Mouse (Mus musculus): ENCODE results near the gene Tspan5.

Gene Tspan5

DNA sequence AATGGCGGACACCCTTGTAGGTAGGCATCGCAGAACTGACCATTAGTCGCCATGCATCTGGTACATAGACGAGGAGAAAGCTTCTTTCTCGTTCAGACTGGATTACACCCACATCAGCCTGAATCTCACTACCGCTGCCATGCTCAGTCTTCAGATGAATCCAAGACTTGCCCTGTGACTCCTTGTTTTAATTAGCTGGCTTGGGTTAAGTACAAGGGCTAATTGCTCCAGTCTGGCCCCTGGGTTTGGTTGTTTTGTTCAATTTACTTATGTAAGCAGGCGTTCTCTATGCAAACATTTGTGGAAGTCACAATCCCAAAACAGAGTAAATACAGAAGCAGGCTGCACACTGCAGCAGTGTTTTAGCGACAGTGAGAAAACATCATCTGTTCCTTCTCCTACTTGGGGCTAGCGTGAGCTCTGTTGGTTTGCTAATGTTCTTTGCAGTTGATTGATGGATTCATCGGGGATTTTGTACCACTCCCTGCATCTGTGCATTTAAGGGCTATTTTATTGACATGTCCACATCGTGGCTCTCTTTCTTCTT is 107.8 kb downstream of the Tspan5 start:
- no peak for DNase-seq (ENCODE audit: low spot score)

DNA sequence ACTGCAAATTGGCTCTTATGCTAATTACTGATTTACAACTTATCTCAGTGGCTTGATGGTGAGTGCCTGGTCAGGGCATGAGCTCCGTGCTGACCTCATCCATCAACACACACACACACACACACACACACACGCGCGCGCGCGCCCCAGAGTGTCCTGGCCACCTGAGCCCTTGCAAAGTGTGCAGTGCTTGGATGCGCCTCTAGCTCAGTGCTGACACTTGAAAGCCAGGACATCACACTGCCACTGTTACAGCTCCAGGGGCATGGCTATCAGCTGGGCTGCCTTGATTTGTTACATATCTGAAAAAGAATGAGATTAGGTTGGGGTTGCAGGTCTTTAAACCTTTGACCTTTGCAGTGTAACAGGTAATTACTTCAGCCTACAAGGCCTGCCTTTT is 109.9 kb downstream of the Tspan5 start:
- no peak for DNase-seq (ENCODE audit: low spot score)

DNA sequence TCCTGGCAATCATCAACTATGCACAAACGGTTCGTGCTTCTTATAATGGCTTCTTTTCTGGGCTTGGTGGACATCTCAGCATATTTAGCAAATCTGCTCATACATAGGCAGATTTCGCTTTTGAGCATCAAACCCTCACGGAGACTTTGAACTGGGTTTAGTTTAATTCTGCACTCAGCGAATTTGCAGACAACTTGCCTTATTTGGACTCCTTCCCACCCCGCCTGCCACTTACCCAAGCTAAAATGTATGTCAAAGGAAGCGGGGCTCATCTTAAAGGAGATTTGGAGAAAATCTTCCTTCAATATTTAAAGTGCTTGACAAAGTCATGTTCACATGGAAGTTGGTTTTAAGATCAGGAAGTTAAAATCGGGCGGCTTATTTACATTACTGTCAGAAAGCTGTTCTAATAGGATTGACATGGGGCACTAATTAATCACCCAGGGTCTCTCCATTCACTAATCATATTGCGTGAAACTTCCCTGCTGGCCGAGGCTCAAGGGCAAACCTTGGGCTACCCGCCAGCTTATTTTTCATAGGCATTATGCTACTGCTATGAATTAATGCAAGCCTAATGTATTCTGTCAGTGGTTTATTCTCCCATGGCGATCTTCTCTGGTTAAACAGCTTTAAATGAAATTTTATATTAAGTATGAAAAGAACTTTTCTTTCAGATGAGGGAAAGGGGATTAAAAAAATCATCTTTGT is 111.1 kb downstream of the Tspan5 start:
- DNase-seq (ENCODE audit: low spot score), result no peak

DNA sequence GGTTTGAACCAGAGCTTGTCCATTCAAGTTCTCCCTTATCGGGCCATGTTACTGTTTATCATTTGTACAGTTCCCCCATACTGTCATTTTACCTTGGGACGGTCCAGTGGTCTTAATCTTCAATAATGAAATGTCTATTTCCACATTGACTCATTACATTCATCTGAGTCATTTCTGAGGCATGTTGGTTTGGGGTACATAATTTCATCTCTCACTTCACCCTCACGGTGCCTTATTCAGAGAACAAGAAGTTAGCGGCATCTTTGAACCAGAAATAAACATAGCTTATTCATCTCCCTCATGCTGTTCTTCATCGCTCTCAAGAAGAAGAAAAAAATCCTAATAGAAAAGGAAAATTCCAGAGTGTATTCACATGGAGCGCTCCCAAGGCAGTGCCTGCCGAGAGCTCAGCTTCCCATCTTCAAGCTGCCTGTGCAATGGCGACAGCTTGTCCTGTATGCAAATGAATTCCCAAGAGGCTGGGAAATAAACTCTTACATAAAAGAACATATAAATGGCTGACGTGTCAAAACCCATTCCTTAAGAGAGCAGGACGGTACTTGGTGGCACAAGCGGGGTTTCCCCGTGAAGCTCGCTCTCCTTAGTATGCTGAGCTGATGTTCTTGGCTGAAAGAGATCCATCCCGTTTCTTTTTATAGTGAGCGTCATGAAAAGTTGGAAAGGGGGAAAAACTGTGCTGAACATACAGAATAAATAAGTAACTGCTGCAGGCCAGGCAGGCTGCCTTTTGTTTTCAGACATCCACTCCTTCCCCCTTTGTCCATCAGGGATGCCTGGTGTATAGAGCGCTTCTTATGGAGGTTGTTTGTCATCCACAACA is 112.2 kb downstream of the Tspan5 start:
- DNase-seq (ENCODE audit: low spot score), result no peak

DNA sequence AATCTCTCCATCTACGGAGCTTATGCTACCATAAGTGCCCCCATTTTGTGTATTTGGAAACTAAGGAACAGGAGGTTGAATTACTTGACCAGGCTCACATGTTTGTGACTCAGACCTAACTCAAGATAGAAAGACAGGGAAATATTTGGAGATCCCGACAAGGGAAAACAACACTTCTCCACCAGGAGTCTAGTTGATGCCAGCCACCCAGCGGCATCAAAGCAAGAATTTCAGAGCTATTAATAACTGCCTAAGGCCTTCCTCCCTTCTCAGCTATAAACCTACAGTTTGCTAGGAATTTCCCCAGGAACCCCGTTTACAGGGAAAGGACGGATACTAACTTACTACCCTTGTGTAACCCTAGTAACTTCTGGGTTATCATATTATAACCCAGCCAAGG is 113.4 kb downstream of the Tspan5 start:
- DNase-seq (ENCODE audit: low spot score), result no peak

DNA sequence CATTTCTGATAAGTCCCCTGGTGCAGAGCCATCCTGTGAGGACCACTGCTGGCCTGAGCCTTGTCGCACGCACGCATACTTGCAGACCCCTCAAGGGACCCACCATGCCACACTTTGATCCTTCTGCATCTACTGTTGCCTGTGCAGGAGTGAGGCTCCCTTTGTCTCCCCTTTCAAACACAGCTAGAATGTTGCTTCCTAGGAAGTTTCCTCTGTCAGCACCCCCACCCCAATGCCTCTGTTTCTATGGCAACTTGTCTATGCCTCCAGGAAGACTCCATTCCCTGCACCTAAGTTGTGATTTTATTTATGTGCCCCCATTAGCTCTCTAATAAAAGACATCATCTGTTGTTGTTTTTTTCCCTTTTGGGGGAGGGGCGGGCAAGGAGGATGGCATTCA is 115.0 kb downstream of the Tspan5 start:
- no peak for DNase-seq (ENCODE audit: low spot score)

DNA sequence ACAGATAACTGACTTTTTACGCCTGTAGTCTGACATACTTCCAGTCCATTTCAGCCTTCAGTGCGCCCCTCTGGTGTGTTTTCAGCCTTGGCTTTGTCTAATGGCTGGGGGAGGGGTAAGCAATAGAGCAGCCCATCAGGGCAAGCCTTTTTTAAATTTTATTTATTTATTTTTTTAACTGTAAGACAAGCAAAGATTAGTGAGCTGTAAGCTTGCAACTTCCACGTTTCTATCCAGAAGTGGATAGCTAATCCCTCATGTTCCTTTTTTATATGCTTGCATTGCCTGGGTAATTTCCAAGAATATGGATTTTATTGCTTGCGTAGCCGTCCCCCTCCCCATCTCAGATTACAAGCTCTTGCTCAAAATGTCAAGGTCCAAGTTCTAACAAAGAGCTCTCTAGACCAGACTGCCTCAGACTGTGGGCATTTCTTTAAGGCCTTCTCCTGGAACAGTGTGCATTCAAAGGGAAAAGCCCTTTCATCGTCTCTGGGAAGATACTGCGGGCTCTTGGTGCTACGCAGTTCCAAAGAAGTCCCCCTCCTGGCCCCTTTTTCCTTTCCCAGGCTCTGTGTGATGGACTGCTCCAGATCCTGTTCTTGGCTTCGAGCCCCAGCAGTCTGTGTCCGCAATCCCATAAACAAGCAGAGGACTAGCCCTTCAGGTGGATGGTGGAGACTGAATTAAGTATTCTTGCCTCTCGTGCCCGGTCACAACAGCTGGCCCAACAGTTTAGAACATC is 116.0 kb downstream of the Tspan5 start:
- DNase-seq (ENCODE audit: low spot score), result no peak

DNA sequence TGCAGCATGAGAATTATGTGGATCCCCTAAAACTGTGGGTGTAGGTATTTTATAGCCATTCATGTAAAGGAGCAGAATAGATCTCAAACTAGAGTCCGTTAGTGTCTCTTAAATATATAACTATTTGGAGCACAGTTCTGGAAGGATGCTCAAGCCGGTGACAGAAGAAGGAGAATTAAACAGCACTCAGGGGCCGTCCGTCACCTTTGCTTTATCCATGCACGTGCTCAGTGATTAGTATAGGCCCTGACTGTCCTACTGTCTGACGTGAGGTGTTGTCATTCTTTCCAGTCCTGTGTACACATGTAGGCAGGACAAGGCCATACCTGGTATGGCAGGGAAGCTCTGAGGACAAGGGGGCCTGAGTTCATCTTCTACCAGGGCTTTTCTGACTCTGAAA is 116.7 kb downstream of the Tspan5 start:
- no peak for DNase-seq (ENCODE audit: low spot score)

DNA sequence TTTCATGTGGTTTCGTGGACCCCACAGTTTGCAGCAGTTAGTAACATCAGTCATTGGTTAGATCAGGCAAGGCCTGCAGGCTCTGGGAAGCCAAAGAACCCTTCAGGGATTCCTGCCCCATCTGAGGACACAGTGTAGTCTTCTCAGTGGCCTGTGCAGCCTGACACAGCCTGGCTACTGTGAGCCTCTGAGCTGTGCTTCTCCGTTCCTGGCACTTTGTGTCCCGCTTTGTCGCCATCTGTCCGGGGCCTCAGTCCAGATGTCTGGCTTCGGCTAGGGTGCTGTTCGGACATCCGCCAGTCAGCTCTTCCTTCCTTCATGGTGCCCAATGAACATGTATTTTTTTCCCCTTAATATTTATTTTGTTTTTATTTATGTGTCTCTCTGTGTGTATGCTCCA is 117.2 kb downstream of the Tspan5 start:
- no peak for DNase-seq (ENCODE audit: low spot score)

DNA sequence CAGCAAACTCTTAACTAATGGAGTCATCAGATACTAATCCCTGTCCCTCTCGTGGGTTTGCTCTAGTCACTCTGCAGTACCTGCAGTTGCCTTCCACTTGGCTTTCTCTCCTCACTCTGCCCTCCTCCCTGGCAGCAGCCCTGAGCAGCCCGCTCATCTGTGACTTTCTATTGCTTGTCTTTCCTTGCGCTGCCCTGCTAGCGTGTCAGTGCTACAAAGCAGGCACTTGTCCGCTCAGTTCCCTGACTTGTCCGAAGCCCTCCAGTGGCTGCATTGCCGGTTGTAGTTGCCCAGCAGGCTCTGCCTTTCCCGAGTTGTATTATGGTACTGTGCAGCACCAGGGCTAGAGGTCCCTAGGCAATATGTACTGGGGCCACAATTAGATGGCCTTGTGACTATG is 117.7 kb downstream of the Tspan5 start:
- no peak for DNase-seq (ENCODE audit: low spot score)

DNA sequence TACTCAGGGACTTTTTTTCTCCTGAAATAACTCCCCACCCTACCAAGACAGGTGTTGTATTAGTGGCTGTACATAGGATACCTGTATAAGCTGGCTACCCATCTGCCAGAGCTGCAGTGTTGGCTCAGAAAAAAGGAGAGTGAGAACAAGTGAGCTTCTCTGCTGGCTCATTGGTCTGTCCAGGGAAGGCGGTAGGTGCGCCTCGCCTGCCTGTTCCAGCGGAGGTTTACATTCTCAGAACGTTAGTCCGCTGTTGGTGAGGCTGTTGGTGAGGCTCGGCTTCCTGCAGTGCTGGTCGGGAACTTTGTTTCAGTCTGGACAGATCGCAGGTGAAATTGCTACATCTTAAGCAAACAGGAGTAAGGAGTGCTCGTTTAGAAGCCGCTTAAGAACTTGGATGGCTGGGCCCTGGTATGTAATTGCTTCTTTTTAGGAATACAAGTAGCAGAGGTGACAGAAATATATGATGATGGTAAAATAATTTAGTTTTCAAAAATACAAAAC is 118.3 kb downstream of the Tspan5 start:
- no peak for DNase-seq (ENCODE audit: low spot score)

DNA sequence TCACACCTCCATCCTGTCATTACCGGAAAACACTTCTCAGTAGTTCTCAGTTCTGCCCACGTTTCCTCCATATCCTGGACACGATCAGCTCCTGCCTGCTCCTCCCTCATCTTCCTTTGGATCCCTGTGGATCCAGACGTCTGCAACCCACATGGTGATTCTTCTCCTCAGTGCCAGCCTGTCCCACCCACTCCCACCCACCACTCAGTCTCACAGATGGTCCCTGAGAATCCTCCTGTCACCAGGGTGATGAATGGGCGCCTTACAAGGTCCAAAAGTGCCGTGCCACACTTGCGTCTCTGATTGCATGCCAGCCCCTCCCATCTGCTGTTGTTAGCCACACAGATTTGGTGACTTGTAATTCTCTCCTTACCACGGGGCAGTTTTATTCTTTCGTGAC is 119.0 kb downstream of the Tspan5 start:
- no peak for DNase-seq (ENCODE audit: low spot score)

DNA sequence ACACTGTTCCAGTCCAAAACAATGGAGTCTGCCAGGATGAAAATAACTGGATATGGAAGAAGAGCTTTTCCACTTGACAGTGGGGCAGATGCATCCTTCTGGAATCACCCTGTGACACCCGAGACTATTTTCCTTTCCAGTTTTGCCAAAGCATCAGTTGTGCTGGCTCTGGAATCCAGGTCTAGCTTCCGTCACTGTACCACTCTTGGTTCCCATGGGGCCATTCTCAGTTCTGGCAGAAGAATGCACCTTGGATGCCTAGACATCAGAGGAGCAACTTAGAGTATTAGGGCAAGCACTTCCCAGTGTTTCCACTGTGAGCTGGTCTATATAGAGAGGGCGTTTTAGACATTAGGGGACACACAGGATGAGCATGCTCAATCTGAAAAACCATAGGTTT is 119.6 kb downstream of the Tspan5 start:
- no peak for DNase-seq (ENCODE audit: low spot score)

DNA sequence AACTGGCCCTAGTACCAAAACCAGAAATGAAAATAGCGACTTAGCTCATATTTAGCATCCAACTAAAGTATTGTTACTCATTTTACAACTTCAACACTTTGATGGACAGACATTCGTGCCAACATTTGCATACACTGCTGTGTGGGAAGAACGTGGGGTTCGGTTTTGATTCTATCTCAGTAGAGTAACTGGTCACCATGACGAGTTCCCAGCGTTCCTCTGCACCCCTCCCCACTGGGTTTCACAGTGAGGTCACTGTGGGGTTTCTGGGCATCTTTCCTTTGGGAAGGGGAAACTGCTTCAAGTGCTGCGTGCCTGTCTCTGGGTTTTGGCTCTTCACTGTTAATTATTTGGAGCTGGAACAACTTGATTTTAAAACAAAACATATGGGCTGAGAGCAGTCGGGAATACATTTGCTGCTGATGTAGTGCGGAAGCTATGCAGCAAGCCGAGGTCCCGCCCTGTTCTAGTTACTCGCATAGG is 122.2 kb downstream of the Tspan5 start:
- DNase-seq (ENCODE audit: low spot score), result no peak

DNA sequence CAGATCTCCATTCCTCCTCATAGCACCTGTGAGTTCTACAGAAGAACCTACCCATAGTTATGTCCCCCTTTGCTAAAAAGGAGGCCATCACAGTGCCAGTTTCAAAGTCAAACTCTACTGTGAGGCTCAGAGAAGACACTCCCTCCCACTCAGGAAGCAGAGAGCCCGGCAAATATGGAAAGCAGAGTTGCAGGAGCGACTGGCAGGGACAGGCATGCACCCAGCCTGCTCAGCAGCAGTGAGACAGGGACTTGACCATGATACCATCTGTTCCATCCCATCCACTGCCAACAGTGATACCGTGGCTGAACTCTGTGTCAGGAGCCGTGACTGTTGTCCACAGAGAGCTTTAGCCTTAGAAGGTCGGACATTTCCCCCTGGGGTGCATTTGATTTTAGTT is 123.3 kb downstream of the Tspan5 start:
- no peak for DNase-seq (ENCODE audit: low spot score)

DNA sequence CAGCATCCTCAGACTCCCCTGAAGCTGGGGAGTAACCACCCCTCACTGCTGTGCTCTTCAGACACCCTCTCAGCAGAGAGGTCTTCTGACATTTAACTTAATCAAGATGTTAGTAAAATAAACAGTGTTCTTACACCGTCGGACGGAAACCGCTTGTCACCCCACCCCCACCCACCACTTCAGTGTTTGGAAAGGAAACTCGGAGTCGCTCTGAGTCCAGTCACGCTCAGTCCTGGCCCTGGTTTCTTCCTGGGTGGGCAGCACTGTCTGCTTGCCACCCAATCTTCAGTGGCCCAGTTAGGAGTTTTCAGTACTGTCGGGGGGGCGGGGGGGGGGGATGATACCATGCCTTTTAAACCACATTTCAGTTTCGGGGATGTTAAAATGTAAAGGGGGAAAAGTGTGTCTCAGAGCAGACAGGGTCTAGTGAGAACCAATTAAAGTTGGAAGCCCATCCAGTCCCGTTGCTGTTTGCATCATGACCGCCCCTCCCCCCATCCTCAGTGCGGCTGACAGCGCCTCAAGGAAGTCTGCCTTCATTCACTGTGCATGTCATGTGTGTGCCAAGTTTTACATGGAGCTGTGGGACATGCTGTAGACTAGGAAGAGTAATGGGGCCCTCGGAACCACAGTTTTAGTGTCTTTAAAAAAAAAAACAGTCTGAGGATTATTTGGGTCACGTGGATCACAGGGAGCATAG is 125.3 kb downstream of the Tspan5 start:
- DNase-seq (ENCODE audit: low spot score), result no peak

DNA sequence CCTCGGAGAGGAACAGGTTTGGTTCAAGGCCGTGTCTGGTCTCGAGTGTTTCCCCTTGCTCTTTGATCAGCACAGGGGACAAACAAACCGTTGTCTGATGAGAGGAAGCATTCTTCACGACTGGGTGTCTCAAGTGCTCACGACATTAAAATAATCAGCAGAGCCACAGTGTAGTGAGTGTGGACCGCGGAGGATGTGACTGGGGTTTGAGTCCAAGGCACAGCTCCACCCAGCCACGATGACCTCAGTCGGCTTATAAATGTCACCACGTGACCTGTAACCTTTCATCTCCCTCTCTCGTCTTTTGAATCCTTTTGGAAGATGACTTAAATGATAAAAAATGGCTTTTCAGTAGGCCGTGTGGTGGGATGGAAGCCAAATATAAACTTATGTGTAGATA is 126.4 kb downstream of the Tspan5 start:
- DNase-seq (ENCODE audit: low spot score), result no peak

DNA sequence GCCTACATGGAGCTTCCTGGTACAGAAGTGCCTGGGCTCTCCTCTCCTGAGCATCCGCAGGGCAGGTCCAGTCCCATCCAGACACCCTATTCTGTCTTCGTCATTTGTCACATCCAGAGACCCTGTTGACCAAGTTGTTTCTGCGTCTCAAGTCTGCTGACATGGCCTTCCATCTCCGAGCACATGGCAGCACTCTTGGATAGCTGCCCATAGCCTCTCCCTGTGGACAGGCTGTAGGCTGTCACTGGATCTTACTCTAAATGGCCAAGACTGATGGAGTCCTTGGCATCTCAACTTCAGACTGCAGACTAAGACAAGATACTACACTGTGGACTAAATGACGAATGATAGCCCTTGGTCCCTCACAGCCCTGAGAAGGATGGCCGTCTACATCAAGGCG is 133.3 kb downstream of the Tspan5 start:
- no peak for DNase-seq (ENCODE audit: low spot score)

DNA sequence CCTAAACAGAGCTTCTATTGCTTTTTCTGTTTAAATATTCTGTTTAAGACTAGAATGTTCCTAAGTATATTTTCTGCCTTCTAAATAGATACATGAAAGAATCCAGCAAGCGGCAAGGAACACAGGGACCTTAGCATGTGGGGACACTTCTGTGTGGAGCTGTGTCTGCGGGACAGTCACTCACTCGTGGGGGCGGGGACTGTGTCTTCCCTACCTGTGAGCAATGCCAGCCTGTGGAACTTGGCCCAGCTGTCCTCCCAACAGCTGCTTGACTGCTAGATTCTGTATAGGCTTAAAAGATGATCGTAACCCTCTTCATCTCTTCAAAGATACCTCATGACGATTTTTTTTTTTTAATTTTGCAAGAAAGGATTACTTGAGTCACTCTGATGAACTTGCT is 133.9 kb downstream of the Tspan5 start:
- no peak for DNase-seq (ENCODE audit: low spot score)

DNA sequence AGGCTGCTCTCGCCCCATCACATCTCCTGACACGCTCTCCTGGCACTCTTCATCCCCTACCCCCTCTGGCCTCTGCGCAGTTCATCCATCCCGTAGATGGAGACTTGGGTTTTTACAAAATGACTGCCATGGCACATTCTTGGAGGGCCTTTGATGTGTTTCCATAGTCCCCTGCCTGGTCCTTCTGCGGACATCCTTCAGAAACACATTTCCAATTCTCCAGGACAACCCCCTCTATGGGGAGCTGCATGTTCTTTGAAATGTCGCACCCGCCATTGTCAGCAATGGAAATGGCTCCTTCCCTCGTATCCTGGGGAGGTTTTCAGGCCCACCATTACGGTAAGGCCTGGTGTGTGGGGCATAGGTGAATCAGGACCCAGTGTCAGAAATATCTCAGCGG is 134.4 kb downstream of the Tspan5 start:
- DNase-seq (ENCODE audit: low spot score), result no peak

DNA sequence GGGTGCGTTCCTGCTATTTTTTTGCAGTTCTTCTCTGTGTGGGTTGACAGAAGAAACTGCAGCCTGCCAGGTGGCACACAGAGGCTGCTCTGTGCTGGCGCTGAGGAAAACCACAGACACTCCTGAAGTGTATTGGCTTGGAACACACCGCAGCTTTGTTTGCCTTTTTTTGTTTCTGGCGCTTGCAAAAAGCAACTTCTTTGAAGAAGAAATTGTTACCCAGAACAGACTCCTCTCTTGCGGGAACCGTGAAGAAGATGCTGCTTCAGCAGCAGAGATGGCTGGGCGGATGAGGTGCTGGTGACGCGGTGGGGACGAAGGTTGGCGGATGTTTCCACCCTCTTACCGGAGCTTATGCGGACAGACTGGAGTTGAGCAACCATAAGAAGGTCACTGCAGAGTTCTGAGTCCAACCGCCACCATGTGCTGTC is 135.0 kb downstream of the Tspan5 start:
- DNase-seq (ENCODE audit: low spot score), result no peak

DNA sequence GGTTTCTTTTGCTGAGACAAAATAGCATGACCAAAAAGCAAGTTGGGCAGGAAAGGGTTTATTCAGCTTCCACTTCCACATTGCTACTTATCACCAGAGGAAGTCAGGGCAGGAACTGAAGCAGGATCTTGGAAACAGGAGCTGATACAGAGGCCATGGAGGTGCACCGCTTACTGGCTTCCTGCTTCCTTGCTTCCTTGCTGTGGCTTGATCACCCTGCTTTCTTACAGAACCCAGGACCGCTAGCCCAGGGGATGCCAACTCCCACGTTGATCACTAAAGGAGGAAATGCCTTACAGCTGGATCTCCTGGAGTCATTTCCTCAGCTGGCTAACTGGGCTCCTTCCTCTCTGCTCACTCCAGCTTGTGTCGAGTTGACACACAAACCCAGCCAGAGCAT is 135.7 kb downstream of the Tspan5 start:
- no peak for DNase-seq (ENCODE audit: low spot score)
